Mouse (Mus musculus): ENCODE results near the gene Olfr854. TPM values are rescaled to one million over a fixed set of nuclear protein-coding genes. Genes with fewer than 3 reads are reported as not detected.

Olfr854 gene
- not detected in 2 replicates for polyA plus RNA-seq (2014; fragmentation: Nextera tagmentation; extraction: Ambion mirVana)

DNA sequence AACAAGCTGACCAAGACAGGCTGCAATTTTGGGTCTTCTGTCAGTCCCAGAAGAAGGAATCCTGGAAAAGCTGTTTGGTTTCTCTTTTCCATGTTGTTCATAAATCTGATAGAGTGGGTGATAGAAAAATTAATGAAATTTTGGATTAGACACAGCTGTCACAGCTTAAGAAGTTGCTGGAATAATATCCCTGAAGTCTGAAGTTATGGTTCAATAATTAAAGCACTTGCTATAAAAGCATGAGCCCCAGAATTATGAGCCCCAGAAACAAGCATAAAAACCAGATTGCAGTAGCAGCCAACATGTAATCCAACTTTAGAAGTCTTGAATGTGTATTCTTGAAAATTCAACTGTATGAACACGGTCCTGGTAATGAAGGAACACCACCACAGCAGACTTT lies at the start of gene Olfr854:
Gene Olfr854, minus strand, starts transcription at position 101 of the 400 bp plus-strand sequence.
- no peak within 1 kb of the TSS for H3K27ac ChIP-seq (ENCODE audit: low read depth, low read length)
- H3K4me3 ChIP-seq (ENCODE audit: low read depth, low read length) = no peak within 1 kb of the TSS
- H3K4me1 ChIP-seq (ENCODE audit: control insufficient read depth, insufficient read depth, low read length) = no peaks in the 10 kb centered on the region
- no peaks in the 10 kb centered on the region for H3K27me3 ChIP-seq (ENCODE audit: control insufficient read depth, insufficient read depth, low read length)
- H3K36me3 ChIP-seq (ENCODE audit: control insufficient read depth, insufficient read depth, low read length) = no peaks in the 10 kb centered on the region
- no peak within 1 kb of the TSS for H3K9ac ChIP-seq (ENCODE audit: low read length)
- ATAC-seq (ENCODE audit: insufficient read depth, low FRiP score, low TSS enrichment) (no peak), DNase-seq (ENCODE audit: low spot score) (no peak)
- H3K9me3 ChIP-seq (ENCODE audit: control insufficient read depth, low read length) = 0 out of 2 replicates have a peak, but pooled peaks cover 4% of the 10 kb centered on the region
- H3K4me2 ChIP-seq (ENCODE audit: low read depth) = no peak within 1 kb of the TSS
- 70% methylated on average over 1 of the region's 1 CpGs for WGBS

DNA sequence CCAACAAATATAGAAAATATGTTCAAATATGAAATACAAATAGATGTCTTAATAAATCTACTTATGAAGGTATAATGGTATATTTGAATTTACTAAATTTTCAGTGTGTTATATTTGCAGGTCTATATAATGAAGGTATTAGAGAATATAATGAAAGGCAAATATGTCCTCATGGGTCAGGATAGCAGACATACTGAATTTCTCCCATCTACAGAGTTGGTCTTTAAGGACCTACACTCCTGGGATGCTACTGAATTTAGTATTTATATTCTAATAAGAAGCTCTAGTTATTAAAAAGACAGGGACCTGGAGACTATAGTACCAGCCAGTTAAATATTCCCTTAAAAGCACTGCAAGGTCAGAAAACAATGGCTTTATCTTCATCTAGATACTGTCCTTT lies 15.1 kb upstream of the Olfr854 start, which contains the start of gene Olfr855:
Gene Olfr855, plus strand, starts transcription at position 301 of the 400 bp plus-strand sequence.
- Histone ChIP-seq H3K4me3 (ENCODE audit: low read depth, low read length) (no peak within 1 kb of the TSS), H3K4me1 (ENCODE audit: control insufficient read depth, insufficient read depth, low read length) (no peaks in the 10 kb centered on the region), H3K9me3 (ENCODE audit: control insufficient read depth, low read length) (0 out of 2 replicates have a peak, but pooled peaks cover 2% of the 10 kb centered on the region), H3K9ac (ENCODE audit: low read length) (no peak within 1 kb of the TSS), H3K36me3 (ENCODE audit: control insufficient read depth, insufficient read depth, low read length) (no peaks in the 10 kb centered on the region), H3K4me2 (ENCODE audit: low read depth) (no peak within 1 kb of the TSS), H3K27me3 (ENCODE audit: control insufficient read depth, insufficient read depth, low read length) (no peaks in the 10 kb centered on the region), H3K27ac (ENCODE audit: low read depth, low read length) (no peak within 1 kb of the TSS)
- ATAC-seq (ENCODE audit: insufficient read depth, low FRiP score, low TSS enrichment) = no peak
- no peak for DNase-seq (ENCODE audit: low spot score)

DNA sequence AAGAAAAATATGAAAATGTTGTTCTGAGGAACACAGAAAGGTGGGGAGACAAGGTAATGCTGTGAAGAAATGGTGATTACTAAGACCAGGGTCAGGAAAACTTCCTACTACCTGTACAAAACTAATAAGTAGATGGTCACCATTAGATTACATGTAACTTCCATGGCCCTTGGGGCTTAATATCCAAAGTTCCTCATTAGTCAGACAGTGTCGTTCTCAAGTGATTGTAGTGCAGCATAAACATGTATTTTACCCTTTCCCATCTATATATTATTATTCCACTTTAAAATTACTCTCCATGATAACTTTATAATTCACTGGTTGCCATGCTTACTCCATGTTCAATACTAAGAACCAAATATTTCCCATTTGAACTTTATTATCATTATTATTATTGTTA lies 26.2 kb downstream of the Olfr854 start, which contains the start of gene Olfr853:
Gene Olfr853, minus strand, starts transcription at position 101 of the 400 bp plus-strand sequence.
- no peak for DNase-seq (ENCODE audit: low spot score)
- Histone ChIP-seq H3K9ac (ENCODE audit: low read length) (no peak within 1 kb of the TSS), H3K27ac (ENCODE audit: low read depth, low read length) (no peak within 1 kb of the TSS), H3K9me3 (ENCODE audit: control insufficient read depth, low read length) (no peaks in the 10 kb centered on the region), H3K4me1 (ENCODE audit: control insufficient read depth, insufficient read depth, low read length) (no peaks in the 10 kb centered on the region), H3K4me2 (ENCODE audit: low read depth) (no peak within 1 kb of the TSS), H3K4me3 (ENCODE audit: low read depth, low read length) (no peak within 1 kb of the TSS), H3K27me3 (ENCODE audit: control insufficient read depth, insufficient read depth, low read length) (no peaks in the 10 kb centered on the region), H3K36me3 (ENCODE audit: control insufficient read depth, insufficient read depth, low read length) (no peaks in the 10 kb centered on the region)
- 94% methylated on average over 1 of the region's 1 CpGs for WGBS
- no peak for ATAC-seq (ENCODE audit: insufficient read depth, low FRiP score, low TSS enrichment)

Other genes starting within 250 kb of the Olfr854 start
- not detected in 2 replicates for gene Olfr845, start 230.9 kb downstream of the Olfr854 start, polyA plus RNA-seq (2014; fragmentation: Nextera tagmentation; extraction: Ambion mirVana)
- gene Olfr846, start 203.4 kb downstream of the Olfr854 start, polyA plus RNA-seq (2014; fragmentation: Nextera tagmentation; extraction: Ambion mirVana) = not detected in 2 replicates
- gene Olfr847, start 188.7 kb downstream of the Olfr854 start, polyA plus RNA-seq (2014; fragmentation: Nextera tagmentation; extraction: Ambion mirVana) = not detected in 2 replicates
- gene Olfr849, start 127.1 kb downstream of the Olfr854 start, polyA plus RNA-seq (2014; fragmentation: Nextera tagmentation; extraction: Ambion mirVana) = not detected in 2 replicates
- gene Olfr850, start 89.1 kb downstream of the Olfr854 start, polyA plus RNA-seq (2014; fragmentation: Nextera tagmentation; extraction: Ambion mirVana) = not detected in 2 replicates
- not detected in 2 replicates for gene Olfr851, start 74.1 kb downstream of the Olfr854 start, polyA plus RNA-seq (2014; fragmentation: Nextera tagmentation; extraction: Ambion mirVana)
- gene Olfr853, start 26.3 kb downstream of the Olfr854 start, polyA plus RNA-seq (2014; fragmentation: Nextera tagmentation; extraction: Ambion mirVana) = not detected in 2 replicates
- gene Olfr855, start 15.2 kb upstream of the Olfr854 start, polyA plus RNA-seq (2014; fragmentation: Nextera tagmentation; extraction: Ambion mirVana) = not detected in 2 replicates
- gene Zfp317, start 54.7 kb upstream of the Olfr854 start, polyA plus RNA-seq (2014; fragmentation: Nextera tagmentation; extraction: Ambion mirVana) = 35.6 and 37.9 TPM in 2 replicates
- gene Olfr857, start 142.1 kb upstream of the Olfr854 start, polyA plus RNA-seq (2014; fragmentation: Nextera tagmentation; extraction: Ambion mirVana) = not detected in 2 replicates
- gene Olfr58, start 212.9 kb upstream of the Olfr854 start, polyA plus RNA-seq (2014; fragmentation: Nextera tagmentation; extraction: Ambion mirVana) = not detected in 2 replicates
- gene Olfr859, start 237.5 kb upstream of the Olfr854 start, polyA plus RNA-seq (2014; fragmentation: Nextera tagmentation; extraction: Ambion mirVana) = not detected in 2 replicates

Measured in neural tube, embryonic 11.5 days (tissue).